Mouse (Mus musculus) embryonic fibroblast, embryonic 13.5 days (primary cell): ENCODE results near the gene Bach2. TPM values are rescaled to one million over a fixed set of nuclear protein-coding genes. Genes with fewer than 3 reads are reported as not detected.

Experiments
- H3K27ac ChIP-seq: 2 replicates; pipeline ENCODE4 v1.5.1; 2012; ENCODE audit warnings: low read length, control low read depth, inconsistent platforms; ENCODE audit not compliant: insufficient read depth
- H3K4me1 ChIP-seq: 2 replicates; pipeline ENCODE4 v1.6.1; 2011; ENCODE audit warnings: low read length; ENCODE audit not compliant: control insufficient read depth, insufficient read depth
- H3K4me3 ChIP-seq: 2 replicates; pipeline ENCODE4 v1.5.1; 2011; ENCODE audit warnings: mild to moderate bottlenecking, control low read depth, low read length; ENCODE audit not compliant: insufficient read depth
- CTCF ChIP-seq: IDR thresholded peaks from 2 replicates; pipeline ENCODE4 v1.5.1; 2011; ENCODE audit warnings: mild to moderate bottlenecking, control low read depth, low read length, moderate library complexity, borderline replicate concordance; ENCODE audit not compliant: insufficient read depth
- POLR2A ChIP-seq: IDR thresholded peaks from 2 replicates; pipeline ENCODE4 v1.6.1; 2011; ENCODE audit warnings: low read depth, mild to moderate bottlenecking, control low read depth, low read length, moderate library complexity
- polyA plus RNA-seq: library from polyadenylated mRNA; stranded (reverse); fragments of >200 nt; gene quantifications from 2 replicates; pipeline ENCODE4 v1.2.4, GENCODE M21; 2011; ENCODE audit warnings: low read depth; ENCODE audit not compliant: missing spikeins, insufficient read length

Bach2 gene
- polyA plus RNA-seq, 1 experiment = 6.7 TPM

DNA sequence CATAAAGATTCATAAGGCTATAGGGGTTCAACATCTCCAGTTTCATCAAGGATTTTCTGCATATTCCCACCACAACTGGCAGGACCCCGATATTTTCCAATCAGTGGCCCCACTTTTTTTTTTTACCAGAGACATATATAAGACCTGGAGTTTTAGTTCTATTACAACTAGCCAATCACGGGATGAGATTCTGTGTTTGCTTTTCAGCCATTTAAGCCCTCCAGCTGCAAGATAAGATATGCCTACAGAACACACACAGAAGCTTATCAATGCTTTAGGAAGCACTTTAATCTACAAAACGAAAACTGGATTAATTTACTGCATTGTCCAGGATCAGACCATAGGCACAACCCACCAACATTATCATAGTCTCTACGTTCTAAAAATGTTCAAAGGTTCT lies 33.8 kb upstream of the Bach2 start:
- H3K27ac ChIP-seq = no peak overlapping the region

GRCm38 (mm10) chr4:32205825-32206224 lies 32.8 kb upstream of the Bach2 start:
- H3K4me1 ChIP-seq = no peaks in the 10 kb centered on the region
- TF ChIP-seq POLR2A = no peak
- no peak for TF ChIP-seq CTCF
- H3K4me3 ChIP-seq = no peak overlapping the region
- H3K27ac ChIP-seq = no peak overlapping the region

More for the DNA sequence above, 33.8 kb upstream of the Bach2 start:
- H3K4me1 ChIP-seq = no peaks in the 10 kb centered on the region
- H3K4me3 ChIP-seq = no peak overlapping the region
- TF ChIP-seq CTCF (no peak), POLR2A (no peak)

- H3K4me1 ChIP-seq = no peaks in the 10 kb centered on the region
- no peak overlapping the region for H3K4me3 ChIP-seq
- TF ChIP-seq POLR2A = no peak
- no peak for TF ChIP-seq CTCF
- H3K27ac ChIP-seq = no peak overlapping the region
Measured at GRCm38 (mm10) chr4:32209995-32210394, 28.6 kb upstream of the Bach2 start.

DNA sequence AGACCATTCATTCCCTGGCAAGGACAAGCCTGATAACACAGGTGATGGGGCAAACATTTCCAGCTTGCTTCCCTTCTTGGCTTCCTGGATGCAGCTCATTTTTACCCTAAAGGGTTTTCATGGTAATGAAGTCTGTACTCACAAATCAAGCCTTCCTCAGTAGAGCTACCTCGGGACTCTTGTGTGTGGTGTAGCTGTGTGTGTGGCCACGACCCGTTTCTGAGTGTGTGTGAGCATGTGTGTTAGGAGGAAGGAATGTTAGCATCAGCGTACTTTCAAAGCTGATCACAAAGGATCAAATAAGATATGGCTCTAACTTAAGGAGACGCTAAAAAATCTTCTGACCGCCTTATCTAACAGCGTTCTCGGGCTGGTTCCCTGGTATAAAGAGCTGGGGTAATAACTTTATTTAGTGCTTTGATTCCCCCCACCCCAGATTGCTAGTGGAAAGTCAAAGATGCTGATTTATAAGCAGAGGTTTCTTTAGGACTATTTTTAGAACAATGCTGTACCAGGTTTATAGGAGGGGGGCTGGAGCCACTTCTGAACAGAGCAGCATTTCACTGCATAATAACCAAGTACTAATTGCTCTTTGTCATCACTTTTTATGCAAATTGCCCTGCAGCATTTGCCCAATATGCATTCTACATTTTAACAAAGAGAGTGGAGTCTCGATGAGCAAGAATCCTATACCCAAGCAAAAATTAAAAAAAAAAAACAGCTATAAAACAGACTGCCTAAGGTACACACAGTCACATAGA lies 28.0 kb upstream of the Bach2 start:
- Histone ChIP-seq H3K4me3 (no peak overlapping the region), H3K4me1 (no peaks in the 10 kb centered on the region), H3K27ac (no peak overlapping the region)
- TF ChIP-seq POLR2A (no peak), CTCF (no peak)

GRCm38 (mm10) chr4:32212593-32212992 lies 26.0 kb upstream of the Bach2 start:
- TF ChIP-seq CTCF (no peak), POLR2A (no peak)
- H3K27ac ChIP-seq = no peak overlapping the region
- H3K4me3 ChIP-seq = no peak overlapping the region
- no peaks in the 10 kb centered on the region for H3K4me1 ChIP-seq

DNA sequence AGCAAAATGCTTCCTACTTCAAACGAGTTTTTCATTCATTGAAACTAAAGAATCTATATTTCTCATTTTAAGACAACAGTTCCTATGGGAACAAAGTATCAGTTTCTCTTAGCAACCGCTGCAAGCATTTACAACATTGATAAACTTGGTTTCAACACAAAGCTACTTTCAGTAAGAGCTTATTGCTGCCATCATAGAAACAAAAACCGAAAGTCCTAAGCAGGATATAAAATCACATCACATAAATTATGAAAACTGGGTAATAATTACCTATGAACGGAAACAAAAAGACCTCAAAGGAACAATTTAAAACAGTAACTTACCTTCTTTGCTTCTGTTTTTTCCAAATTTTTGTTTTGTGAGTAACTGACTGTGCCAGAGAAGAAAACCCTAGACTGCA lies 22.1 kb upstream of the Bach2 start:
- peaks cover 7% of the 10 kb centered on the region for H3K4me1 ChIP-seq
- no peak overlapping the region for H3K4me3 ChIP-seq
- H3K27ac ChIP-seq = no peak overlapping the region
- no peak for TF ChIP-seq POLR2A
- TF ChIP-seq CTCF = no peak

GRCm38 (mm10) chr4:32217016-32217415 lies 21.6 kb upstream of the Bach2 start:
- Histone ChIP-seq H3K4me1 (peaks cover 9% of the 10 kb centered on the region), H3K4me3 (no peak overlapping the region), H3K27ac (no peak overlapping the region)
- TF ChIP-seq CTCF (no peak), POLR2A (no peak)

- no peak overlapping the region for H3K4me3 ChIP-seq
- TF ChIP-seq CTCF (no peak), POLR2A (no peak)
- peaks cover 12% of the 10 kb centered on the region for H3K4me1 ChIP-seq
- no peak overlapping the region for H3K27ac ChIP-seq
Measured at GRCm38 (mm10) chr4:32217593-32217992, 21.0 kb upstream of the Bach2 start.

DNA sequence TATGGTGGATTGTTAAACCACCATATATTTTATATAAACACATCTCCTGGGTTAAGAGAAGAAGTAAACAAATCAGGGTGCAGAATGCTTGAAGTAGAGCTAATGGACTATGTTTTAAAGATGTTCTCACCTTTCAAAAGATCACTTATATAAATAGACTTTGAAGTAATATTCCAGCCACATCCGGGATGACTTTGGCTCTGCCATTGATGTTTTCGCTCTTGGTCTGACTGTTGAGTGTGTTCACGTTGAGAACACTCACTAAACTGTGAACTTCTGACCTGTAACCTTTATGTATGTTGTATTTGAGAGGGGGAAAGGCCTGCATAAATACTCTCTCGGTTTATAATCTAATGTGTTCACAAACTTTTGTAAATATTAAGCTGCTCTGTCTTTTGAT lies 20.2 kb upstream of the Bach2 start:
- no peak for TF ChIP-seq POLR2A
- TF ChIP-seq CTCF = no peak
- Histone ChIP-seq H3K4me1 (peaks cover 12% of the 10 kb centered on the region), H3K4me3 (no peak overlapping the region), H3K27ac (no peak overlapping the region)

- 0 out of 2 replicates have a peak overlapping the region, but pooled peaks have one; percentile 82 for H3K27ac ChIP-seq
- H3K4me3 ChIP-seq = no peak overlapping the region
- peaks cover 12% of the 10 kb centered on the region for H3K4me1 ChIP-seq
- TF ChIP-seq POLR2A (no peak), CTCF (no peak)
Measured at GRCm38 (mm10) chr4:32219428-32220128, 19.0 kb upstream of the Bach2 start.

DNA sequence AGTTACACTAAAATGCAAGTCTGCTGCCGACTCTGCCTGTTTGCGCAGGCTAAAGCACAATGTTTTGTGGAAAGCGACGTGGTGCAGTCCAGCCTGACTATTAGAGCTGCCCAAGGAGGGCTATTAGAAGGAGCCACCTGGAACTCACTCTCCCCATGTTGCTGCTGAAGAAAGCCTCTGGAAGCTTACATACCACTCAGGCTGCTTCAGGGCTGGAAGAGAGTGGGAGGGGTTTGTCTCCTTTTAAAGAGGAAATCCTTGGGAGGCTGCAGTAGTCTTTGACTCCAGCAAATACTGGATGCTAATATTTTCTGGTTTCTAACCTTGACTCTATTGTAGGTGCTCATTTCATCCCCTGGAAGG lies 18.5 kb upstream of the Bach2 start:
- Histone ChIP-seq H3K27ac (peak overlapping the region; percentile 82; the same call in 1 of the 2 replicates), H3K4me3 (no peak overlapping the region), H3K4me1 (peaks cover 12% of the 10 kb centered on the region)
- no peak for TF ChIP-seq POLR2A
- TF ChIP-seq CTCF = no peak
